Mouse (Mus musculus) embryo, embryonic 11.5 days (tissue): ENCODE measurements at regions not wholly inside any gene's neighbourhood (a gene's known extent, or its start where the extent isn't known, plus 50 kb on each side); places are given as distances from the start of the nearest gene placed in this dataset.
A peak's percentile ranks its signal among the peaks of the same experiment; 100 is the strongest.

Source experiments
- DNase-seq: peaks from one replicate; pipeline ENCODE4 v3.0.0-alpha.2; 2012; ENCODE audit warnings: low read depth, low spot score

DNA sequence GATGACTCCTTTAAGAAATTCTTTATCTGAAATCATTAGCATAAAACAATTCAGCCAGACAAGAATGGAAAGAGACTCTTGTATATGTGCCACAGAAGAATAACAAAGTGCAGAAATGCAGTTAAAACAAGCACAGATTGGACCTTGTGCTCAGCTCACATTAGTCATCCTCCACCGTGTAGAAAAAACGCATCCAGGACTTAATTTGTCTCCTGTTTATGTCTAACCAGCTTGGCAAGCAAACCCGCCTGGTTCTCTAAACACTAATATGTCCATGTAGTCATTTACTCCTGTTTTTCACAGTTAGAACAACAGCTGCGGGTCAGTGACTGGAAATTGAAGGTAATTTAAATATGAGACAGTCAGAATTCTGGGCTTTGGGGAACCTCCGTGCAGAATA, 268.7 kb downstream of the Efnb2 start:
- no peak for DNase-seq

DNA sequence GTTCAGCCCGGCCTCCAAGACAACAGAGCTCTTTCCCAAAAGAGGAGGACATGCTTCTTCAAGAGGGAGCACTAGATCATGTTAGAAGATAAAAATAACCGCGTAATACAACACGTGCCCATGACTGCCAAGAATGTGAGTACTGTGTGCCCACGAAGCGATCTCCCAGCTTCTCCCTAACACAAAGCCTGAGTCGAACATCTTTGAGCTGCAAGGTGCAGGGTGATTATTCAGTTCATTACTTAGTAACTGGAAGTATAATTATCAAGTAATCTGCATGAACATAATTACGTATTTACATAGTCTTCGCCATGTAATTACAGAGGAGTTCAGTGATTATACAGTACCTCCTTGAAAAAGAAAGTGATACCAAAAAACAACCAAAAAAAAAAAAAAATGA, 269.7 kb downstream of the Efnb2 start:
- no peak for DNase-seq

DNA sequence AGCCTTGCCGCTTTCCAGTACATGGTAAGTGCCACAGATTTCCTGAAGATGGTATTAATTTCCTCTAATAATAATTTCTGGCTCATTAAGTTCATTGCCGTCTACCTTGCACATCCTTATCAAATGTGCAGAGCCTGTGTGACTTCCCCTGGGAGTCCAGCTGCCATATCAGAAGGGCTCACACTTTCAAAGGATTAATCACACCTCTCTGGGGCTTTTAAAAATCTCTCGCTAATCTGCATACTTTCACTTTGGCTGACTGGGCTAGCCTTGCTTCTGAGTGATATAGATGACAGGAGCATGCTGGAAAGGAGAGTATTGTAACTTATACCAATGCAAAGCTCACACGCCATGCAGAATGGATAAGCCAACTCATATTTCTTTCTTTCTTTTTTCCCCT, 282.8 kb downstream of the Efnb2 start:
- no peak for DNase-seq

DNA sequence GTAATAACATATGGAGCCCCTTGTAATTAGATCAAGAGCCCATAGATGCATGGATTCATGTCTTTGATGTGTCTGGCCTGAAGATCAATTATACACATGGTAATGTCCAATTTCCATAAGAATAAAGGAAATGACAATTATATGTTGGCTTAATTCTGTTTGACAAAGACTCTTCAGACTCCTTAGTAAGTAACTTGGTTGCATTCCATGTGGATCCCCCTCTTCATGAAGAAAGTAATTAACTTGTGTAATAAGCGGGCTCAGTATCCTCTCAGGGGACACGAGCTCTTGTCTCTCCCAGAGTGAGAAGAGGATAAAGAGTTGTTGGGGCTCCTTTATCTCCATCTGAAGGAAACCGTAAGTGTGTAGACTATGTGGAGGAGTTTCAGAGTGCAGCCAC, 284.3 kb downstream of the Efnb2 start:
- DNase-seq = no peak

DNA sequence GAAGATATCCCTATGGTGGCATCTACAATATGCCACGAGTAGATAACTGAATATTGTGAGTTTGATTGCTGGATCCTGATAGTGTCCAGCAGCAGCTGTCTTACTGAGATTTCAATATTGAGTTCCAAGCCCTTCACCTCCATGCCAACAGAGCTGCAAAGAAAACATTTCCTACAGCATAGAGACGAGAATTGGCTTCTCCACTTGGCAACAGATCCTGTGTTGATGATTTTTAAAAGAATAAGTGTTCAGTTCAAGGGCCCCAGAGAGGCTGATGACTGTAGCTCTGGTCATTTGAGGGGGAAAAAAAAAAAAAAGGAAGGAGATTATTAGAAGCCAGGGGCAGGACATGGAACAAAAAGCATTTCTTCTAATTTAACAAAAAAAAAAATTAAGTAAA, 284.7 kb downstream of the Efnb2 start:
- DNase-seq = no peak

DNA sequence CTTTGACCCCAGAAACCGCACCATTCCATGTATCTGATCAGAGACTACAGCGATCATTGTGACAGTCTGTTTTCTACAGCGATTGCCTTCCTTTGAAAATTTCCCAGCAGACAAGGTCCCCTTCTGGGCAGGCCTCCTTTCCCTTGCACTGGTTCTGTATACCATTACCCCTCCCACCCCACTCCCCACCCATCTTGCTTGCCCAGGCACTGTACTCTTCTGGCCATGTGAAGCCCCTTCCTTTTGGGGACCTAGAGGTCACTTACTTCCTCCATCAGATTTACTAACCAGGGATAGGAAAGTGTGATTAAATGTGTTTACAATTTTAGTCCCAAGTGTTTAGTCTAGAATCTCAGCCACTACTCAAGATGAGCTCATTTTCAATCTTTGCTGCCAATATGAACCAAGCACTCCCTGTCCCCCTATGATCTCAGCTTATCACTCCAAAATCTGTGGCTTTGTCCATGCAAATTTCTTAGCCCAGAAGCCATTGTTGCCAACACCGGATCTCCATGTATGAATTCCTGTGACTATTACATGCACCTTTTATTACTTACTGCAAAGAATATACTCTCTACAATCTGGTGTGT, 293.7 kb downstream of the Efnb2 start:
- no peak for DNase-seq

DNA sequence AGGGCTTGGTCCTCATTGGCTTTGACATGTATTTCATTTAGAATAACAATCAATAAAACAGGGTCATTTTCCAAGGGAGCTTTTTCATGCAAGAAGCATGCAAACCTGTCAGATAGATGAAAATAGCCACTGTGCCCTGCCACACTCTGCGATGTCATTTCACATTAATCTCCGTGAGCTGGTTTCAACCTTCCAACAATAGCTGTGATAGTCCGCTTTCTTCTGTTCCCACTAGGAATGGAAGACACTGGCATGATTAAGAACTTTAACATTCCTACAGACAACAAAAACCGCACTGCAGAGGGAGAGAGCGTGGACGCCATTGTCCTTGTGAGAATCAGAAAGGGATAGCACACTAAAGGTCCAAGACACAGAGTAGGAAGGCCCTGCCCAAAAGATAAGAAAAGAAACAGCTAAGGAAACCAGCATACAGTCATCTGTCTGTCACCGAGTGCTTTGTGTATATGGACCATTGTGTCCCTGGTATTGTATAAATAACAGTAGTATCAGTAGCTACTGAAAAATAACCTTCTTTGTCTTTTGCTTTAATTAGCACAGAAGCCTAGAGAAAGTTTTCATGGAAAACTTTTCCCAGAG, 299.0 kb downstream of the Efnb2 start:
- DNase-seq = no peak

DNA sequence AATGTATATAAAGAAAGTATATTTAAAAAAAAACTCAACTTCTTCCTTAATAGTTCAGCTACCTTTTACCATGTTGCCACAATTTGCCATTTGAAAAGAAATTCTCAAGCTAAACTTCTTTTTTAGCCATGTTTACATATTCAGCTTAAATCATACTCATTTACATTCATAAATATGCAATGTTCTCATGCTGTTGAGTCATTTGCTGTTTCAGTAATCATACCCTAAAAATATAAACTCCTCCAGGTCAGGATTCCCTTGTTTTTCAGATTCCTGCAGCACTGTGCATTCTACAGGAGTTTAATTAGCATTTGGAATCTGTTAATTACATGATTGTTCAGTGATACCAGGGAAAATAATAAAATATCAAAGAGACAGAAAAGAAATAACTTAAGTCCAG, 300.5 kb downstream of the Efnb2 start:
- DNase-seq = no peak

DNA sequence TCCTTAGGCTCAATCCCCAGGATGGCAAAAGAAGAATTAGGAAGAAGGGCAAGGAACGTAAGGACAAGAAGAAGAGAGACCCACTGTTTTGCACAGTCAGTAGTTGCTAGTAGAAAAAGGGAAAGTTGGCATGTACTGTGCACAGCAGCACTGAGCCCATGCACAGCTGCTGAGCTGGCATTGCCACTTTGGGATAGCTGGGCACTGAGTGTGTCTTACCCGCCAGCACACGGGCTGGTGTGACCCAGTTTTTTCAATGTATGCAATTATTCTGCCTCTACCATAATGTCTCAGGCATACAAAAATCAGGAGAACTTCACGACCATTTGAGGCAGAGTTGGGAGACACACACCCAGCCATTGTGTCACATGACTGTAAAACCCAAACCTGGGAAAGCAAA, 306.1 kb downstream of the Efnb2 start:
- no peak for DNase-seq

DNA sequence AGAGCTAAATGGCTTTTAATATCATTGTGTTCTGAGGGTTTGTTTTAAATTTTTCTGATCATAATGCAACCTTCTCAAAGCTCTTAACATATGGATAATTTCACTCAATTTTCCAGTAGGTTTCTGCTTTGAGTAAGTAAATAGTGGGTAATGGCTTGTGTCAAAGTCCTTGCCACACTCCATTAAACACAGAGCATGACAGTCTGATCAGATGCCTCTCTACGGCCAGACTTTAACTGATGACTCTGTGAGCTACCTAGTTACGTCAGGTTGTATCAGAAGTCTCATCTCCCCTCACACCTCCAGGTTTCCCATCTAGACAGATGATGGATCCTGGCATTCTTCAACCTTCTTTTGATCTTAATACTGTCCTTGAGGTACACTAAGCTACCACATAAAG, 316.4 kb downstream of the Efnb2 start:
- no peak for DNase-seq

DNA sequence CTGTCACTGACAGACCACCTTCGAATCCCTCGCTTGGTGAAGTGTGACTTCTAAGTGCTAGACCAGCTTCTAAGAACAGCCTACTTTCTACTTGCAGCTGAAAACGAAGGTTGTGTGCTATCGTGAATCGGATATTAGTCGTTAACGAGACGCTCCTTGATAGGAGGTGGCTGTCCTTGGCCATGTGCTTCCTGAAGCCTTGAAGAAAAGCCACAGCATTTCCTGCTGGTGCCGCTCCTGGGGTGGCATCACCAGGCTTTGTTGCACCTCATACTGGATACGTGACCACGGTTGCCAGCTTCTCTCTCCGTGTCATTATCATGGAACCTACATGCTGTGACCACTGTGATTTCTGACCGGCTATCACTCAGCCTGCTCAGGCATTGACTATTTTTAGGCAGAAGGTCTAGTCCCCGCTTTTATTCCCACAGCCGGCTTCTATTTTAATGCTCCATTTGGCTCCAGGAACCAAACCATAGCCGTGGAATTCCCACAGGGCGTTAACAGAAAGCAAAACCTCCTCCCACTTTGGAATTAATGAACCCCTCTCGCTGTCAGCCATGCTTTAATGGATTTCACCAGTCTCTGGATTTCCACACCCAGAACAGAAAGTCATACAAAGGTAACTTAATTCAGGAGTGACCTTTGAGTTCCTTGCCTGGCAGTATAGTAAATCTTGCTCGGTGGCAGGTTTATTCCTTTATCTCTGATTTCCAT, 325.6 kb downstream of the Efnb2 start:
- DNase-seq = no peak

DNA sequence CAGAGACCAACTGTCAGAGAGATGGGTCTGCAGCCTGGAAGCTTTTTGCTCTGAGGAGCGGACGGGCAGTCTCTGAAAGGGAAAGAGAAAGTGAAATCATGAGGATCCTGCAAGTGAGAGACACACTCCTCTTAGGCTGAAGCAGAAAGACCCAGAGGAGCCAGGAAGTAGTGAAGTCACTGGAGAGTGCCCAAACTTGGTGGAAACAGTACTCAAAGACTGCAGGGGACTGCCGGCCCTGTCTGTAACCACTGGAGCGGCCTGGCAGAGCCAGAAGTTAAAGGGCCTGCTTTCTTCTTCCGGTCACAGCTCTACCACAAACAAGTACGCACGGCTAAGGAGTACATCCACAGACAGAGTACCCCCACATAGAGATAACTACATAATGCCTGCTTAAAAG, 326.5 kb downstream of the Efnb2 start:
- DNase-seq = no peak

DNA sequence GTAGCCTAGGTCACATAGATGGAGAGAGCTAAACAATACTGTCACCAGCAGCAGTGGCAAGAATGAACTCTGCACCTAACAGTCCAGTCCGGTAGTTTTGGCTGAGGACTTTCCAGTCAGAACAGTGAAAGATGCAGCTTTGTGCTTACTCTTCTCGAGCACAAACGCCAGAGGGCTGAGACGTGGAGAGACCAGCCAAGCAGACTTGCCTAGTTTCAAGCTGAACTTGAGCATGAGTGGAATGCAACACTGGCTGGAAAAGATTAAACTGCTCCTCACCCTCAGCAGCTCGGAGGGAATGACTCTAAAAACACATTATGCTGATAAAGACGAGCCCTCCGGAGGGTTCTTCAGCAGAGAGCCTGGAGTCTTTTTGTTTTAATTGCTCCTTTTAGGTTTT, 329.8 kb downstream of the Efnb2 start:
- no peak for DNase-seq

DNA sequence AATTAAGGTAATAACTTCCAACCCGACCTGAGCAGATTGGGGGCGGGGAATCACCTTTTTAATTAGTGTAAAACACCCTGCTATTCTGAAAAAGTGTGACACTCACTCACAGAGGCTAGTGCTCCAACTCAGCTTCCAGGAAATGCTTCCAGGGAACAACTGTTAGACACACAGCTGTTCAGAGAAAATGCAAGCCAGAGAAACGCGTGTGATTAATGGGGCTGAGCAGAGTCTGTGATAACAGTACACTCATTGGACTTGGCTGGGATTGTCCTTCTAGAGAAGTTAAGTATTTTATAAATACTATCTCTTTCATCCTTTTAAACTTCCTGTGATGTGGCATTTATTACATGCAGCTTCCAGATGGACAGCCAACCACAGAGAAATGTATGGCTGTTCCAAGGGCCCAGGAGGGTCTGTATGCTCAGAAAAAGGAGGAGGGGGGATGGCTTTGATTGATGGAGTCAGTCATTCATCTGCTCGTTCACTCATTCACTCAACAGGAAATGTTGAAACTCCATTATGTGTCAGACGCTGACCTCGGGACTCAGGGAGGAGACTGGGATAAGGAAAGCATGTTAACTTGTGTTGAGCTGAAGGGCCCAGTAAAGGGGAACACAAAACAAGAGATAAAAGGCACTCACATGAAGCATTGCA, 332.9 kb downstream of the Efnb2 start:
- peak; percentile 23 for DNase-seq

DNA sequence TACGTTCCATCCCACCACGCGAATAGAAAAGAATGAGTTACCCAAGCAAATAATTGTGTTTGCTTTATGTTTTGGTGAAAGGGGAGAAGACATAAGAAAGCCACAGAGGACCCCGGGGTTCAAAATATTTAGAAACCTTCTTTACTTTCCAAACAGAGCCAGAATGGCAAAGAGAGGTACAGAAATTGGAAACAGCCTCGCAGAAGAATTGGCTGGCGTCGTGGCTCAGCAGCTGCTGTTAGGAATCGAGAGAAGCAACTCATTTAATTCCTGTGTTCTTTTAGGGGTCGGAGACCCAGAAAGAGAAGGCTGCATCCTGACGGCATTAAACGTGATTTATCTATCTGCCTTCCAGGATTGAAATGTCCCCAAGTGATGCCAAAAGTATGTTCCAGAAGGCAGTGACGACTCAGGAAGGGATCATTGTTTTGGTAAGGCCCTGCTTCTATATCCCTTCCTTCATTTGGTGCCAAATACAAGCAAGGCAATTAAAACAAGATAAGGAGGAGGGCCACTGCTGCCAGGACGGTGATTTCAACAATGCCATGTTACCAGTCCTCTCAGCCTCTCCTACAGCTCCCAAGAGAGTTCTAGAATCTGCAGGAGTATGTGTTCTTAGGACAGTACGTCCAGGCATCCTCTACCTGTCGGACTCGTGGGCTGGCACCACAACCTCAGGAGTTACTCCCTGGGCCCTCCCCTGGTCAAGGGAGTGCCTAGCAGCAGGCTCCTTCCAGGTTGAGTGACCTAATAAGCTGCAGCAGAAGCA, 334.8 kb downstream of the Efnb2 start:
- DNase-seq = no peak

DNA sequence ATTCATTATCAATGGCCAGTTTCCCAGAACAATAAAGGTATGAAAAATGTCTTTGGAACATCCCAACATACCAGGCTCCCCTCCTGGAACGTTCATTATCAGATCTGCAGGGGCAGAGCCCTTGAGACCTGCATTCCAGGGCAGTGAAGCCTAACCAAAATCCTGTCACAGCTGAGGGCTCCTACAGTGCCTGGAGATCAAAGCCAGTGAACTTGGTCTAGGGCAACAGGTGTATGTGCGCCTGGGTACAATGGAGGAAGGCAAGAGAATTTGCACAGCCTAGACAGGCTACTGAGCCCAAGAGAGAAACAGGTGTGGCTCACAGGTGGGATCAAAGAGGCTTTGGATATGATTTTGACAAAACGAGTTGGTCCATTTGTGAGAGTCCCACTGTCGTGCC, 335.6 kb downstream of the Efnb2 start:
- no peak for DNase-seq

DNA sequence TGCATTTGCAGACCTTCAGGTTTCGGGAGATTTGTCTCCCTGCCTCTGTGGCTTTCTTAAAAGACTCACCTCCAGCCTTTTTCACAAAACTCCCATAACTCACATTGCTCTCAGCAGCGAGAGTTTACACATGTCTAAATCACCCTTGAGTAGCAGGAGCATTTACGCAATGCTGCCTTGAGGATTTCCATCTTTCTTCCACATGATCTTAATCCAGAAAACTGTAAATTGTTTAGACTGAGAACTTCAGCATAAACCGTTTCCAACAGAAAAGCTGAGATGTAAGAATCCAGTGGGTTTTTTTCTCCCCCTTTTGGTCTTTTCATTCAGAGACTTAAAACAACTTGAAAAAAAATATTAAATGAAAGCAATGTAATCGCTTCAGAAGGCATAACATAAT, 336.5 kb downstream of the Efnb2 start:
- no peak for DNase-seq

DNA sequence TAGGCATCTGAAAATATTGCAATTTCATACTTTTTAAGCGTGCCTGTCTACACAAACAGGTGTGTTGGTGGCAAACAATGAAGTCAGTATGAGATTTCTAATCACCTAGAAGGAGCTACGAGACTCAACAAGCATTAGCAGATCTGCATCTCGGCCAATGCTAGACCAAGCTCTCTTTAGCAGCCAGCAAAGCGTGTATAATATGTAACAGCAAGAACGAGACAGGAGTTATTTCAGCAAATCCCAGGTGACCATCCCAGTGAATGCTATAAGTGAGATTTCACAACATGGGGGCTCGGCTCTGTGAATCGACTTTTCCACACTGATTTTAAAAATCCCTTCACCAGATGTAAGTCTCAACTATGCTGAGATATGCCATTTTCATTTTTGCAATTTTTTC, 352.8 kb downstream of the Efnb2 start:
- DNase-seq = no peak

DNA sequence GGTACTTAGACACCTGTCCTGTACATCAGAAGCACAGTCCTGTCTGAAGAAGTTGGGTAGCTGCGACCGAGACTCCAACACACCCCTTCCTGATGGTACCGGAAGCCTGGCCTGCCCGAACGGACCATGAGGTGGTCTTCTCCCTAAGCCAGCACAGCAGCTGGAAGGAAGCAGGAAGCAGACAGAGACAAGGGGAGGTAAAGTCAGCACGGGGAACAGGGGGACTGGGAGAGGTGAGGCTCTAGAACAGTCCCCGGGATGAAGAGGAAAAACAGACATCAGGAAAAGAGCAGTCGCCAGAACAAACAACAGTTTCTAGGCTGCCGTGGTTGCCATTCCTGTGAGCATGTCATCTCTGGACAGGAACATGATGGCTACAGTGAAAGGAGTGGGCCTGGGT, 353.6 kb downstream of the Efnb2 start:
- no peak for DNase-seq

DNA sequence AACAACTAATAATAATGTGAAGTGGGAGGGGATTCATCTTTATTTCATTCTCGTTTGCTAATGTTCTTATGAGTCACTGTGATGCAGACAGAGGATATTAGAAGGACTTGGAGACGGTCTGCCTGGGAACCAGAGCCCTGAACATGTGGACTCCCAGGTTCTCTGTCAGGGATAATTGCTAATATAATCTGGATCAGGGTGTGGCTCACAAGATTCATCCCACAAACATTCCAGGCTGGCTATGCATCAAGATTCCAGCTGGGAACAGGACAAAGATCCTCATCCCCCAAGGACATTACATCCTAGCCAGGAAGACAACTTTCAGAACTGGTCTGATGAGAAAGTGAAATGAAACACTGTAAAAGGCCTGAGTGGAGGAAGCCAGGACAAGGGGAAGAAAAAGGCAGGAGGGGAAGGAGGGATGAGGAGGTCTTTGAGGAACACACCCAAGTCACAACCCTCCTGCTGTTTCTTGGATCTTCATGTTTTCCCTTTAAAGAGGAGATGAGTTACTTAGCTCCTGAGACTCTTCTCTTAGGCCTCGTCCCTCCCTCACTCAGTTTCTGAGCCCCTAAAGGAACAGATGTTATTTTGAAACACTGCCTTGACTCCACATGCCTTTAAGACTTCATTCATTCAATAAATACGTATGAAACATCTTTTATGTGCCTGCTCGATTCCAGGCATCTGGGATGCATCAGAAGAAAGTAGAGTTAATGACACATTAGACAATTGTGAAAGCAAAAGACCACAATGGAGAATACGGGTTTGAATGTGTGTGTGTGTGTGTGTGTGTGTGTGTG, 360.9 kb downstream of the Efnb2 start:
- DNase-seq = no peak

DNA sequence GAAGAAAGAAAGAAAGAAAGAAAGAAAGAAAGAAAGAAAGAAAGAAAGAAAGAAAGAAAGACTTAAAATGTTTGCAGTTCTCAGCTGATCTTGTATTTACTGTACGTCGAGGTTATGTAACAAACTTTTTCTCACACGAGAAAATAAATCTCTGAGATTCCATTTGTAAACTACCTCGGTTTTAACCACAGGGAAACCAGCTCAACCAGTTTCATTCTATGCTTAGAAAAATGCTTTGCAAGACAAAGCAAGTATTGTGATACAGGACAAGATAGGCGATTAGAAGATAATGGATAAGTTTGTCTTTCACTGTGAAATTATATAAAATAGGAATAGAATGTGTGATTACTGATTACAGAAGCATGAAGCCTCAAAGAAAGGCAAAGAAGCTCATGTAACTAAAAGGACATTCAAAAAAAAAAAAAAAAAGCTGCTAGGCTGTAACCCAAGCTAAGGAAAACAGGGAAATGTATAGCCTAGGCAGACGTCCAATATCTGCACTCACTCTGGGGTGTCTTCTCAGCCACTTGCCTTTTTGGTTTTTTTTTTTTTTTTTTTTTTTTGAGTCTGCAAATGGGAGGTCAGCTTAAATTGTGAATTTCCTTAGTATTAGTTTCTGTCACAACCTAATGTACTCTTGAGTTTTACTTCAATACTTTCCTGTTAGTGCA, 368.3 kb downstream of the Efnb2 start:
- DNase-seq = no peak
